Mouse (Mus musculus): ENCODE results near the gene Ern2.

Gene Ern2

DNA sequence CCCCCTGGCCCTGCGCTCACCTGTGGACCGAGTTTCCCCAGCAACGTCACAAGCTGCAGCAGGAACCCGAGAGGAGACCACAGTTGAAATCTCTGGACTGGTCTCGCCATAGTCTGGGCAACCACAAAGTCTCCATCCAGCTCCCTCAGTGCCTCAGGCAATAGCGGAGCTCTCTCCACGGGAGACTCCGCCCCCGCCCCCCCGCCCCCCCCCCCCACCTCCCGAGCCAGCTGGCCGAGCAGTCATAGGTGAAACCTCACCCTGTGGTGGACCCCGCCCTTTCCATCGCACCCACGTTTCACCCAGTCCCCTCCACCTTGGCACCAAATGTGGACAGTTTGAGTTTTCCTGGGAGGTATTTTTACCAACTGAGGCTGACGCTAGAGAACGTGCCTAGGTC, at the start of gene Ern2:
Gene Ern2, minus strand, starts transcription at position 165 of the 400 bp plus-strand sequence.
- in situ Hi-C loops (cut with MboI, MseI), result loop anchor here in 1 of 2 experiments (10.0 kb wide), 1 partner anchor 731 kb away; no protein-coding TSS in a partner anchor

DNA sequence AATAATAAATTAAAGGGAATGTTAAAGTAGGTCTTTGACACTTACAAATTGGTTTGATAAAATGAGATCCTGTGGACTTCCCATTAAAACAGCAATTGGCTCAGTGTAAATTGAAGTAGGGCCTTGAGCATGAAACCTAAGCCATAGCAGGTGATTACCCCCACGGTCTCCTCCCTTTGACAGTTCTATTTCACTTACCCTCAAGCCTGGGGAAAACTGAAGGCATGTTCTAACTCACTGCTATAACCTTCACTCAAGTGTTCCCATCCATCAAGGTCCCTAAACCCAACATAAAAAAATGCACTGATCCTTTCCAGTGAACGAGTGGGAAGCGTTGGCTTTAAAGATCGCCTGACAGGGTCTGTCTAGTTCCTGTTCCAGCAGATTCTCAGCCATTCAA, 44.9 kb upstream of the Ern2 start:
- in situ Hi-C loops (cut with MboI, MseI), result loop anchor here (10.0 to 25.0 kb wide), 2 partner anchors 431 to 574 kb away; partner anchors contain the start of gene Cacng3 (in 1 of the 2)

DNA sequence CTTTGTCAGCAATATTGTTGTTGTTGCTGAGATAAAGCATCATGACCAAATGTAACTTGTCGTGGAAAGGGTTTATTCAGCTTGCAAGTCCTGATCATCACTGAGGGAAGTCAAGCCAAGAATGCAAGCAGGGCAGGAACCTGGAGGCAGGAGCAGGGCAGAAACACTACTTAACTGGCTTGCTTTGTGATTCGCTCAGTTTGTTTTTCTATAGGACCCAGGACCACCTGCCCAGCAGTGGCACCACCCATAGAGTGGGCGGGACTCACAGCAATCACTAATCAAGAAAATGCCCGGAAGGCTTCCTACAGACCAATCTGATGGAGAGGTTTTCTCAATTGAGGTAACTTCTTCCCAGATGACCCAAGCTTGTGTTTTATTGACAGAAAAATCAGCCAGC, 43.9 kb upstream of the Ern2 start:
- in situ Hi-C loops (cut with MboI, MseI), result loop anchor here (10.0 to 25.0 kb wide), 2 partner anchors 432 to 575 kb away; partner anchors contain the start of gene Cacng3 (in 1 of the 2)

DNA sequence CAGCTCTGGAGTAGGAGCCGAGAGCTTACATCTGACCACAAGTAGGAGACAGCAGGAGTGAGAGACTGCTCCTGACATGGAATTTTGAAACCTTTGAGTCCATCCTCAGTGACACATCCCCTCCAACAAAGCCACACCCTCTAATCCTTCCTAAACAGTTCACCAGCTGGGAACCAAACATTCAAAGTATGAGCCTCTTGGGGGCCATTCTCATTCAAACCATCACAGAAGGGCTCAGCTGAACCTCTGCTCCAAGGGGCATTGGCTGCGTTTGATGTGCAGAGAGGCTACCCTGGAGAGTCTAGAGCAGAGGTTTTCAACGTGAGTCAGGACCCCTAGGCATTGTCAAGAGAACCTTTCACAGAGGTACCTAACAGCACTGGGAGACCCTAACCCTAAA, 43.3 kb upstream of the Ern2 start:
- in situ Hi-C loops (cut with MboI, MseI), result loop anchor here in 1 of 2 experiments (25.0 kb wide), 1 partner anchor 433 kb away; the partner anchor contains the start of gene Cacng3

DNA sequence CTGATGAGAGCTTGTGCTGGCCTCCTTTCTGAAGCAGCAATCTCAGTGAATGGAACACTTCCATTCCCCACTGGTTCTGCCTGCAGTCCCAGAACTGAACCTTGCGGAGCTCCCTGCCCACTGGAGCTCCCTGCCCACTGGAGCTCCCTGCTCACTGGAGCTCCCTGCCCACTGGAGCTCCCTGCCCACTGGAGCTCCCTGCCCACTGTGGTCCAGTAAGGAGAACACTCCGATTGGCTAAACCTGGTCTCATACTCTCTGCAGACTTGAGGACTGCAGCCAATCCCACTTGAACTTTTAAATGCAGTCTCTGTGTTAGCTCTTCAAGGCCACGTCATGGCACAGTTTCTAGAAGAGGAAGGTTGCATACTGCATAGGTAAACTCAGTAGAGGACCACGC, 40.7 kb upstream of the Ern2 start:
- in situ Hi-C loops (cut with MboI, MseI), result loop anchor here in 1 of 2 experiments (25.0 kb wide), 1 partner anchor 436 kb away; the partner anchor contains the start of gene Cacng3

DNA sequence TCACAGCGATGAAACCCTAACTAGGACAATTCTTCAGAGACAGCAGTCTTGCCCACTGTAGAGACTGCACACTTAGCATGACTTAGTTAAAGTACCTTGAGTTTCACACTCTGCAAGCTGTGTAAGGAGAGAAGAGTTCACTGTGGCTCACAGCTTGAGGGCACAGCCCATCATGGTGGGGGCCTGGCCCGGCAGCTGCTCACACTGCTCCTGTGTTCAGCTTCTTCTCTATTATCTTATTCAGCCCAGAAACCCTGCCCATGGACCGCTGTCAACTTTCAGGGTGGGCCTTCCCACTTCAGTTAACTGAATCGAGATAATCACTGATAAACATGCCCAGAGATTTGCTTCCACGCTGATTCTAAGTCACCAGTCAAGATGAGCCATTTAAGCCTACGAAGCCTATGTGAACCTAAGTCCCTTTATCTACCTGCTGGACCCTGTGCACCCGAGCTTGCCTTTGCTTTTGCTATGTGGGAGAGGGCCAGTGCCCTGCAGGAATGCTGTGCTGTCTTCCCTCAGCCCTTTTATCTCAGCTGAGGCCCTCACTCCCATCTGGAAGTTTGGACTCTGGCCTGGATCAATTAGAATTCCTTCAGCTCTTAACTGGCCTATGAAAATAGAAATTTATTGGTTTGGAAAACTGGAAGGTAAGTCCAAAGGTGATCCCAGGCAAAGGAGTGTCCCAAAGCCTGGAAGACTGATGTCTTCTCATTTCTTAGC, 40.2 kb upstream of the Ern2 start:
- in situ Hi-C loops (cut with MboI, MseI), result loop anchor here in 1 of 2 experiments (25.0 kb wide), 1 partner anchor 436 kb away; the partner anchor contains the start of gene Cacng3

DNA sequence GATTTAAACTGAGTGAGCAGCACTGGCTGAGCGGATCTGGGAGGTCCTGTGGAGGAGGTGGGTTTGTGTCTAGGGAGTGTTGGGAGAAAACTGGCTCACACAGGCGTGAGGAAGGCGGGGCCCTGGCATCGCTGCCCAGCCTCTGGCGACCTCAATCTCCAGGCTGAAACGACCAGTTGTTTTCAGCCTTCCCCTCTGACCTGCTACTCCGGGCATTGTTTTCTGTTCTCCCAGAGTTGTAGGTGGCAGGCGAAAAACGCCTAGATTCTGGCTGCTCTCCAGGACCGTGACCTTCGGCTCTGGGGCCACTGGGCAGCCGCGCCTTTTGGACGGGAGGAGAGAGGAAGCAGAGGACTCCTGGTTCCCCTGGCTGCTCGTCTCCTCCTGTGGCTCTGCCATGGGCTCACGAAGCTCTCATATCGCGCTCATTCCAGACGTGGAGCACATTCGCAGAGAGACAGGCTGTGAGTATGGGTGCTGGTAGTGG, 33.4 kb upstream of the Ern2 start, which contains the start of gene Chp2:
Gene Chp2, plus strand, starts transcription at position 182 of the 487 bp plus-strand sequence.
- in situ Hi-C loops (cut with MboI, MseI), result loop anchor here in 1 of 2 experiments (10.0 kb wide), 1 partner anchor 1685 kb away; no protein-coding TSS in a partner anchor

DNA sequence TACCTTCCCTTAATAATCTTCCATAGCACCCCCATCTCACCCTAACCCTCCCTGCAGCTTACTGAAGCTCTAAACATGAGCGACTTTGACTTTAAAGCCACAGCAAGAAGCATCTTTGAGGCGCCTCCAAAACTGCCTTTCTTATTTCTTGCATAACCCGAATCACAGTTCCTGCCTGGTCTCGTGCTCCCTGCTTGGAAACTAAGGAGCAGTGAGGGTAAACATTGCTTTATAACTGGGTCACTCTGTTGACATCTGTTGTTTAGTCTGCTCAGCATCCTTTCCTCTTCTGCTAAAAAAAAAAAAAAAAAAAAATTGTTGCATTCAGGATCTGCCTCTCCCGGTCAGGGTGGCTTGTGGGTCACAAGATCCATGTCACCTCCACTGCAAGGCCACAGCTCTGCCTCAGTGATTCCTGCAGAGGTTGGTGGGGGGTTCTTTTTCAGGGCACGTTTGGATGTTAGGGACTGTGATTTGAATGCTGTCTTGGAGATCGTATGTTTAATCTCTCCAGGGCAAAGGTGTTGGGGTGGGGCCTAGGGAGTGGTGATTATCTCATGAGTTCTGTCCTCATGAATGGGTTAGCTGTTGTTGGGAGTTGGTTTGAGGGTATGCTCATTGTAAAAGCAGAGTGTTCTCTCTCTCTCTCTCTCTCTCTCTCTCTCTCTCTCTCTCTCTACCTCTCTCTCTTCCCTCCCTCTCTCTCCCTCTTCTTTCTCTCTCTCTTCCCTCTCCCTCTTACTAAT, 22.4 kb upstream of the Ern2 start:
- in situ Hi-C loops (cut with MboI, MseI), result no loop called here

DNA sequence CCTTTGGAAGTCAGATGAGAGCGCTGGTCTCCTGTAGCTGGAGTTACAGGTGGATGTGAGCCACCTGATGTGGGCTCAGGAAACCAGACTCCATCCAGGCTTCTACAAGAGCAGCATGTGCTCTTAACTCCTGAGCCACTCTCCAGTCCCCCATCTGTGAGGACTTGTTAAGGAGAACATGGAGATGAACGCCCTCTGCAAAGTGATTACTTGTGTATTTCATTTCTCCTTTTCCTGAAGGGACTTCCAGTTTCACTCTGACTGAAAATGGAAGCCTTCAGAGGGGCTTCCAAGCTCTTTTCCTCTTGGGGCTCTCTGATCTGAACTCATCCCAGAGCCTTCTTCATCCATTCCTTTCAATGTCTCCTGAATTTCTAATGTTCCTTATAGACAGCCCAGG, 20.1 kb upstream of the Ern2 start:
- in situ Hi-C loops (cut with MboI, MseI), result no loop called here

DNA sequence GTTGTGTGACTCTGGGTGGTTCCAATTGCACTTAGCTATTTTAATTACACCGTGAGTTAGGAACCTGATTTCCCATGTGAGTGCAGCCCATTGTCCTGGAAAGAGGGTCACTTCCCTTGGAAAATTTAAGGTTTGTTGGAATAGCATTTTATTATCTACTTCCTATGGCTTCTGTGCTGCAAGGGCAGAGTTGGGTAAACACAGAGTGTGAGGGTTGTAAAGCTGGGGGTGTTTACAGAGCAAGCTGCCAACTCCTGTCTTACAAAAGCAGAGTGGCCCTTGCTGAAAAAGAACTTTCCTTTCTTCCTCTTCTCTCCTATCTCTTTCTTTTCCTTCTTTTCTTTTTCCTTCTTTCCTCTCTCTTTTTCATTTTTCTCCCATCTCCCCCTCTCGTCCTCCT, 17.9 kb upstream of the Ern2 start:
- in situ Hi-C loops (cut with MboI, MseI), result no loop called here

DNA sequence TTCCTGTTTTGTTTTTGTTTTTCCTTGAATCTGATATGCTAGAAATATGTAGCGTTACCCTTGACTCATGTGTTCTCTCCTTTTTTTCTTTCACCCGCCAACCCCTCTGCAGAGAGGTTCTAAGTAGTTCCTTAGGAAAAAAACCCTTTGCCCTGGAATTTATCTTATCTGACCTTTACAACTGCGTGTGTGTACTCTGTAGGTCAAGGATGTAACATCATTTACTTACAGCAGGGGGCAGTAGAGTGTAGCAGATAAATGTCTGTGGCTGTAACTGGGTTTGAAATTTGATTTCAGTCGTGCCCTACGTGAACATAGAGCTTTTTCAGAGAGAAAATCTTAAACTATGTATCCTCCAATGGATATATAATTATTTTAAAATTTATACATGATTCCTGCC, 13.3 kb upstream of the Ern2 start:
- in situ Hi-C loops (cut with MboI, MseI), result no loop called here

DNA sequence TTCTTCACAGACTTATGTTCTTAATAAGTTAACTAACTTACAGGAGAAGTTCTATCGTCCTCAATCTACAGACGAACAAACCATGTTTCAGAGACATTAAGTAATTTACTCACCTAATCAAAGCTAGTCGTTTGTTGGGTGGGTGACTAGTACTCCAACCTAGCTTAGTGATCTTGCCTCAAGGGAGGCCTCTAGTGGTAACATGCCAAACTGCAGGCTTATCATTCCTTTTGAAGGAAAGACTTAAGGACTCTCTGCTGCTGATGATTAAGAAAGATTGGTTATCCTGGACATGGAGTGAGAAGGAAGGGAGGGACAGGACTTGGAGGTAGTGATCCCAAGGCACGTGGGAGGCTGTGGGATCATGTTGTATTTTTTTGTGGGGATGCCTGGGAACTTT, 11.3 kb upstream of the Ern2 start:
- in situ Hi-C loops (cut with MboI, MseI), result no loop called here

DNA sequence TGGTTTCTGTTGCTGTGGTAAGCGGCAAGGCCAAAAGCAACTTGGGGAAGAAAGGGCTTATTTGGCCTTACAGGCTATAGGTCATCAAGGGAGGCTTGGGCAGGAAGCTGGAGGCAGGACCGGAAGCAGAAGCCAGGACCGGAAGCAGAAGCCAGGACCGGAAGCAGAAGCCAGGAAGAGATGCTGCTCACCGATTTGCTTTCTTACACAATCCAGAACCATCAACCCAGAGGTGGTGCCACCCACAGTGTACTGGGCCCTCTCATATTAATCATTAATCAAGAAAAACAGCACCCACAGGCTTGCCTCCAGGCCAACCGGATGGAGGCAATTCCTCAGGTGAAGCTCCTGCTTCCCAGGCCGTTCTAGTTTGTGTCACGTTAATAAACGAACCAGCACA, 10.8 kb upstream of the Ern2 start:
- in situ Hi-C loops (cut with MboI, MseI), result no loop called here

DNA sequence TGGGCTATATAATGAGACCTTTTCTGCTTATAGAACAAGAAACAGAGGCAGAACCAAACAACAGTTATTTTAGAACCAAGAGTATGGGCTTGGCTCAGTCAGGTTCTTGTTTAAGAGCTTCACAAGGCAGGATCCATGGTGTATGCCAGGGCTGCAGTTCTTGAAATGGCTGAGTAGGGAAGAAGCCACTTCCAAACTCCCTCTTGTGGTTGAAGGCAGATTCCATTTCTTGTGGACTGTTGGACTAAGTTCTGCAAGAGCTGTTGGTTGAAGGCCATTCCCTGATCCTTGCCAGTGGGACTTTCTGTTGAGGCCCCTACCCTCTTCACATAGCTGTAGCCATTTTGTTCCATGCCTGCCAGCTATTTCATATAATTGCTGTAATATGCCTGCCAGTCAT, 7.9 kb upstream of the Ern2 start:
- in situ Hi-C loops (cut with MboI, MseI), result no loop called here

DNA sequence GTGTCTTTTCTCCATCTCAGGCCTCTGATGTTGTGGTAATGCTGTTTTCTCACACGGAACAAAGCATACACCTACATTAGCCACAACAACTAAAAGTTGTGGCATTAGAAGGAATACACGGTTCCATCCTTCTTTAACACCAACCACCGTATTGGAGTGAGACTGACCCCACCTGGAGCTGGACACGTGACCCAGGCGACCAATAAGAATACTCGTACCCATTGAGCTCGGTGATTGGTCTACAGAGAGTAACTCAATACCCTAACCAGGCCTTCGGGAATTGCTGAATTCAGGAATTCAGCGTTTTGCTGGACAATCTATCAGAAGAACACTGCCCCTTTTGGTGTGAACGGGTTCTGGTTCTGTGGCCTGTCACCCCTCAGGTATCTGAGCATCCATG, 5.1 kb upstream of the Ern2 start:
- in situ Hi-C loops (cut with MboI, MseI), result no loop called here

DNA sequence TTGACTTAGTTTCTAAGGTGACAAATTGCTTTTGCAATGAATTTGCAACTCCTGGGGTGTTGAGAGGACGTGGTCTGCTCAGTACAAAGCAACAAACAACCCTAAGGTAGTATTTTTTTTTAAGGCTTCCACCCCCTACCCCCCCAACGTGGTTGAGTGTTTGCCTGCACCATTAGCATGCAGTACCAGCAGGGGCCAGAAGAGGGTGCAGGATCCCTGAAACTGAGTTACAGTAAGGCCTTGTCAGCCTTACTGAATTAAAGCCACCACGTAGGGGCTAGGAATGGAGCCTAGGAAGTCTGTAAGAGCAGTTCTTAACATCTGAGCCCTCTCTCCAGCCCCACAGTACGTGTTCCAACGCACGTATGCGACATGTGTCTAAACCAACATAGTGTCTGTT, 3.5 kb upstream of the Ern2 start:
- in situ Hi-C loops (cut with MboI, MseI), result loop anchor here in 1 of 2 experiments (10.0 kb wide), 1 partner anchor 735 kb away; no protein-coding TSS in a partner anchor

DNA sequence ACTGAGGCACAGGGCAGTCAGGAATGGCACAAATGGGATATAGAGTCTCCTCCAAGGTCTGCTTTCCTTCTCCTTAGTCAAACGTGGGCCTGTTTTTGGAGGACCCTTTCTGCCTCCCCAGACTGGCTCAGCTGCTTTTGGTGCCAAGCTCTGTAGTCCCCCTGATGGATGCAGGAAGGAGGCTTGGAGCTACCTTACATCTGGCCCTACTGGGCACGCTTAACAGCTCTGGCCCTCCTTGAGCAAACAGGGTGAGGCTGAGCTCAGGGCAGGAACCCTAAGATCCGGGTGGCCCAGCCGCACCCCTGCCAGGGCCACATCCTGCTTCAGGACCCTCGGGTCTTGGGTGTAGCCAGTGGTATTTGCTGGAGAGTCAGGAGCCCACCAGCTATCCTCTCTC, 1.4 kb downstream of the Ern2 start:
- in situ Hi-C loops (cut with MboI, MseI), result loop anchor here in 1 of 2 experiments (10.0 kb wide), 1 partner anchor 730 kb away; no protein-coding TSS in a partner anchor

DNA sequence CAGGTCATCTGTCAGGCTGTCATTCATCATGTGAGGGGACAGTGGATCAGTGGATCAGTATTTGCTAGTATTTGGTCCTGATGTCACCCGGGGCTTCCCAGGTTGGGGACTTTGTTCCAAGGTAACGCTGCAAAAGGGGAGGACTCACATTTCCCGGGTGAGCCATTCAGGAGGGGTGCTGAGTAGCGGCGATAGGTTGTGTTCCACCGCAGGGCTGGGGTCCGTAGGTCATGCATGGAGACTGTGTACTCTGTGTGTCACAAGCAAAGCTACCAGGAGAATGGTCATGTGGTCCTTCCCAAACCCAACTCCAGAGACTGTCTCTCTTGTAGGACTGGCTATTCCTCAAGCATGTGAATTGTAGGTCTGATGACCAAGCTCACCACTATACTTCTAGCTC, 5.3 kb downstream of the Ern2 start:
- in situ Hi-C loops (cut with MboI, MseI), result loop anchor here in 1 of 2 experiments (10.0 kb wide), 1 partner anchor 726 kb away; no protein-coding TSS in a partner anchor

DNA sequence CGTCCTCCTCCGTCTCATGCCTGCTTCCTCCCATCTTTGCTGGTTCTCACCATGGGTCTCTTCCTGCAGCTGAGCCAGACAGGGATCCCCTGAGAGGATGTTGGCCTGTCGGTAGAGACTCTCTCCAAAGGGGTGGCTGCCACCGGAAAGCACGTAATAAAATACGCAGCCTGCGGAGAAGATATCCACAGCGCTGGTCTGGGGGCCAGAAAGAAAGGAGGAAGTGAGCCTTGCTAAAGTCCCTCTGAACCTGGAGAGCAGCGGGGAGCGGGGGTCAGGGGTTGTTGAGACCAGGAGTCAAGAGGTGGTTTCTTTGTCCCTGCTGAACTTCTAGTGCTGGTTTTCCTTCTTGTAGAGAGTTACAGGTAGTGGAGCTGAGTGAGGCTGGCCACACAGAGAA, 14.4 kb downstream of the Ern2 start:
- in situ Hi-C loops (cut with MboI, MseI), result no loop called here

DNA sequence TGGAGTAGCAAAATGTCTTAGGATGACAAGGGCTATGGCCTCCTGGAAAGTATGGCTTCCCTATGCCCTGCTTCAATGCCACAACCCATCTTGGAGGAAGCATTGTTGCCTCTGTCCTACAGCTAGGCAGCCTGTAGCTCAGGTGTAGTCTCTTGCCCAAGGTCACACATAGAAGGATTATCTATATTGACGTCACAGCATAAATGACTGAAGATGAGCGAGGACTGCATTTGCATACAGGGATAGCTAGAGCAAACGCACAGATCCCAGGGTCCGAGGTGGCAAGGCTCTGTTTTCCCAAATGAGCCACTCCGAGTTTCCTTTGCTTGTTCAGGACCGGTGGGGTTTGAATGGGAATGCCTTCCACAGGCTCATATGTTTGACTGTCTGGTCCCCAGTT, 15.3 kb downstream of the Ern2 start:
- in situ Hi-C loops (cut with MboI, MseI), result no loop called here

DNA sequence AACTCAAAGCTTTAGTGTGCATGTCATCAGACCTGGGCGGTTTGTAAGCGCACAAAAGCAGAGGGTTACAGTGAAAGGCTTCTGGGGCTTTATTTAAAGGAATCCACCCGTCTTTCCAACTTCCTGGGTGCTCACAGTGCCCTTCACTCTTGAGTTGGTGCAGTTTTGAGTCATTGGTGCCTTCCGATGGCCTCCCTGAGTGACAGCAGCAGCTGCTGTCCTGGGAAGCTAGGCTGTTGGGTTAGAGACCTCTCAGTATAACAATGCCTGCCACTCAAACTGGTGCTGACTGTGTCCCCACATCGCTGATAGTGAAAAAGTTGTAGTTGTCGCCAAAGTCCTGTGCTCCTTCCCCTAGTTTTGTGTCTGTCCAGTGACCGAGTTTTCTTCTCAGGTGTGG, 18.8 kb downstream of the Ern2 start:
- in situ Hi-C loops (cut with MboI, MseI), result no loop called here

DNA sequence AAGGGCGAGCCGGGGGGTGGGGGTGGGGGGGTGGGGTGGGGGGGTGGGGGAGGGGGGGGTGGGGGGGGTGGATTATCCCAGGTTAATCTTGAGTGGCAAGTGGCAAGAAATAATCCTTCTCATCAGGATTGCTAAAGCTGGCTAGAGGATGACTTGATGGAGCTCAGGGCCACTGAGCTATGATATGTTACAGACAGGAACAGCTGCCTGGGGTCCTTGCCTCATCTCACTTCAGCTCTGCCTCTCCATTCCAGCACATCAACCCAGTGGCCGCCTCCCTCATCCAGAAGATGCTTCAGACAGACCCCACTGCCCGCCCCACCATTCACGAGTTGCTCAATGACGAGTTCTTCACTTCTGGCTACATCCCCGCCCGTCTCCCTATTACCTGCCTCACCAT, 22.2 kb downstream of the Ern2 start:
- in situ Hi-C loops (cut with MboI, MseI), result loop anchor here in 1 of 2 experiments (5.0 kb wide), 1 partner anchor 66 kb away; no protein-coding TSS in a partner anchor

Measured in T-helper 17 cell (primary cell).